Mouse (Mus musculus): ENCODE results near the gene Cnn3. TPM values are rescaled to one million over a fixed set of nuclear protein-coding genes. Genes with fewer than 3 reads are reported as not detected.
A peak's percentile ranks its signal among the peaks of the same experiment; 100 is the strongest.

The Cnn3 gene
- polyA plus RNA-seq, 1 experiment from 2014 or later: 844 TPM

DNA sequence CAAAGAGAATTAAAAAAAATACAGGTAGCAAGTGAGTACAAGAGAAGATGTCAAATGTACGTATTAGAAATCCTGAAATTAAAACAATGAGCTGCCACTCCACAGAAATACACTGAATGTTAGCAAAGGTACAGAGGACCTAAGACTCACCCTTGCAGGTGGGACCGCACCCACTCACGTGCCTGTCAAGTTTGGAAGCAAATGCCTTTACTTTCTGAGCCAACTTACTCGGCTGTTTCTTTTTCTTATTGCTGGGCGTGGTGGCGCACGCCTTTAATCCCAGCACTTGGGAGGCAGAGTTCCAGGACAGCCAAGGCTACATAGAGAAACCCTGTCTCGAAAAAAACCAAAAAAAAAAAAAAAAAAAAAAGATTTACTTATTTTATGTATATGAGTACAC is 3.9 kb upstream of the Cnn3 start:
- Histone ChIP-seq H3K36me3 (no peaks in the 10 kb centered on the region), H3K9me3 (replicated peaks) (no peaks in the 10 kb centered on the region), H3K27me3 (no peaks in the 10 kb centered on the region), H3K4me2 (replicated peaks) (no peak overlapping the region), H3K4me3 (replicated peaks) (no peak overlapping the region), H3K27ac (replicated peaks) (no peak overlapping the region), H3K4me1 (peaks cover 23% of the 10 kb centered on the region), H3K9ac (no peak overlapping the region)
- WGBS: 72% methylated on average over 8 of the region's 8 CpGs
- ATAC-seq (ENCODE audit: insufficient number of reproducible peaks, low FRiP score, low TSS enrichment, low read depth): no peak

DNA sequence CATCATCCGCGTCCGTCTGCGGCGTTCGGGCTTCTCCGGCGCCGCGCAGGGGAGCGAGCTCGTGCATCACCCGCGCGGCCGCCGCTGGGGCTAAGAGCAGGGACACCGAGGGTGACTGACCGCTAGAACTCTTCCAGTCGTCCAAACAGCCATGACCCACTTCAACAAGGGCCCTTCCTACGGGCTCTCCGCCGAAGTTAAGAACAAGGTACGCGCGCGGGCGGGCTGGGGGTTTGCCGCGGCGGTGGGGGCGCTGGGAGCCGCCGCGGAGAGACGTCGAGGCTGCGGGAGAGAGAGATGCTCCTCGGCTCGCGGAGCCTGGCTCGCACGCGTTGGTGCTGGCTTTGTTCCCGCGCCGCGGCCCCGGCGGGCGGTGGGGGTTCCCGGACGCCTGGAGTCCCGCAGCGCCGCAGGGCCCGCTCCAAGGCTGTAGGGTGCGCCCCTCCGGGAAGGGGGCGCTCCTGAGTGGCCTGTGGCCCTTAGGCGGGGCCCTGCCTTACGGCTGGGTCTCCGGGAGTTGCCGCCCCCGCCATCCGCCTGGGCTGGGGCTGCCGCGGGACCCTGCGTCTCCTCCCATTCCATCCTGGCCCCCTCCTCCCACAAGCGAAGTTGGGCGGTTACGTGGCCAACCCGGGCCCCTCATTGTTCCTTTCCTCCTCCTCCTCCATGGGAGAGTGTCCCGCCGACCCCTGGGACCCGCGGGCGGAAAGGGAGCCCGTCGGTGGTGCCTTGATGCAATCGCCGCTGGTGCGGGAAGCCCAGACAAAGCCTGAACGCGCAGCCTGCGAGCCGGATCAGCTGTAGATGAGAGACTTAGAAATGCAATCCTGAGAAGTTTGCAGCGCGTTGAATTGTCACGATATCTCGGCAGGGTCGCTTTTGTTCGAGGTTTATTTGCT is 573 bp downstream of the Cnn3 start:
- Histone ChIP-seq H3K4me2 (replicated peaks) (peak overlapping the region; percentile 88), H3K27me3 (no peaks in the 10 kb centered on the region), H3K4me3 (replicated peaks) (peak overlapping the region; percentile 89), H3K36me3 (no peaks in the 10 kb centered on the region), H3K27ac (replicated peaks) (peak overlapping the region; percentile 99), H3K9me3 (replicated peaks) (no peaks in the 10 kb centered on the region), H3K9ac (peak overlapping the region; percentile 98), H3K4me1 (peaks cover 41% of the 10 kb centered on the region)
- peak; percentile 73 for ATAC-seq (ENCODE audit: insufficient number of reproducible peaks, low FRiP score, low TSS enrichment, low read depth)
- under 1% methylated on average over 91 of the region's 93 CpGs for WGBS

DNA sequence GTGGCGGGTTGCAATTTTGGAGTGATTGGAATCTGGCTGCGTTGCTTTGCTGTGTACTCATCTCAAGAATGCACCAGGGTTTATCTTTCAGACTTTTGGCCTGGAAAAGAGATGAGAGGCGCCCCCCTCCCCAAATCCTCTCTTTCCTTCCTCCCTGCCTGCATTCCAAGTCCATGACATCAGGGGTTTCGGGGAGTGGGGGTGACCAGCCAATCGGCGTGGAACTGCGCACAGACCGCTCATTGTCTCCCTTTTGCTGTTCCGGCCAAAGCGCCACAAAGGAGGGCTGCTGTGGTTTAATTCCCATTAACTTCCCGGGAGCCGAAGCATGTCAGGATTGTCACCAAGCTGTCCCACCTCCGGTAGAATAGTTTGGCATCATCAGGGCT is 1.2 kb downstream of the Cnn3 start:
- Histone ChIP-seq H3K4me2 (replicated peaks) (peak overlapping the region; percentile 88), H3K4me3 (replicated peaks) (peak overlapping the region; percentile 89), H3K27me3 (no peaks in the 10 kb centered on the region), H3K27ac (replicated peaks) (peak overlapping the region; percentile 99), H3K36me3 (no peaks in the 10 kb centered on the region), H3K4me1 (peaks cover 48% of the 10 kb centered on the region), H3K9ac (peak overlapping the region; percentile 98), H3K9me3 (replicated peaks) (no peaks in the 10 kb centered on the region)
- WGBS: under 1% methylated on average over 13 of the region's 13 CpGs
- peak; percentile 49 for ATAC-seq (ENCODE audit: insufficient number of reproducible peaks, low FRiP score, low TSS enrichment, low read depth)

DNA sequence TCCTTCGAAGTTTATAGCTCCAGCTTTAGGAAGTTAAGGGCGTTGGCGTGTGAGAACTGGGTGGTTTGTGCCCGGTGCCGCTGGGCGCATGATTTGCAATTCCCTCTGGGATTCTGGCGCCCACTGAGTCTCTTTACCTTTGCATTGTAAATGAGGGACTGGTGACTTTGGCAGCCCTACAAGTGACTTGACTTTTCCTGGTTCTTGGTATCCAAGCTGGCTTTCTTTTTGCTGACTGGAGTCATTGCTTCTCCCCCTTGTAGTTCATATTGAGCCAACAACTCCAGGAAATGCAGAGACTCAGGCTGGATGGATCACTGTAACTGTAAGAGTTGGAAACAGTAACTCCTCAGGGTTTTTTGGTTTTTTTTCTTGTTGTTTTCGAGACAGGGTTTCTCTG is 1.9 kb downstream of the Cnn3 start:
- Histone ChIP-seq H3K9ac (peak overlapping the region; percentile 98), H3K4me3 (replicated peaks) (peak overlapping the region; percentile 89), H3K9me3 (replicated peaks) (no peaks in the 10 kb centered on the region), H3K27me3 (no peaks in the 10 kb centered on the region), H3K4me1 (peaks cover 55% of the 10 kb centered on the region), H3K4me2 (replicated peaks) (peak overlapping the region; percentile 88), H3K36me3 (no peaks in the 10 kb centered on the region), H3K27ac (replicated peaks) (peak overlapping the region; percentile 99)
- ATAC-seq (ENCODE audit: insufficient number of reproducible peaks, low FRiP score, low TSS enrichment, low read depth): no peak
- 5% methylated on average over 8 of the region's 8 CpGs for WGBS

DNA sequence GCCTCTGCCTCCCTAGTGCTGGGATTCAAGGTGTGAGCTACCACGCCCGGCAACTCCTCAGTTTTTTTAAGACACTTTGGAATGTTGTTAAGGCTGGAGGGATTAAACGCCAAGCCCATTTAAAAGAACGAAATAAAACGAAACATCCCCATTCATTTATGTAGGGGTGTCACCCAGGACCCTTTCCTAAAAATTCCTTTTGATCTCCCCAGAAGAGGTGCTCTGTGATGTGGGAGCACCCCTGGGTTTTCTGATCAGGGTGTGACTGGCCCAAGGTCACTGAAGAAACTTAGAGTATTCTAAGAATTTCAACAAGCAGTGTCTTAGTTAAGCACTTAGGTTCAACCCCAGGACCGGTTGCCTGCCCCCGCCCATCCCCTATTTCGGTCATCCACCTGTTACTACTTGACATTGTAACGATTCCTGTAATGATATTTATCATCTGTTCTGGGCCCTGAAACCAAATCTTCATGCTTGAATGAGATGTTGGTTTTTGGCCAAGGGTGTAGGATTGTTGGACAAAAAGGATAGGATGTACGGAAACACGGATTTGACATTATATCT is 2.5 kb downstream of the Cnn3 start:
- Histone ChIP-seq H3K4me1 (peaks cover 60% of the 10 kb centered on the region), H3K9ac (0 out of 2 replicates have a peak overlapping the region, but pooled peaks have one; percentile 98), H3K9me3 (replicated peaks) (no peaks in the 10 kb centered on the region), H3K27ac (replicated peaks) (peak overlapping the region; percentile 99), H3K36me3 (no peaks in the 10 kb centered on the region), H3K27me3 (no peaks in the 10 kb centered on the region), H3K4me2 (replicated peaks) (peak overlapping the region; percentile 88), H3K4me3 (replicated peaks) (peak overlapping the region; percentile 89)
- 30% methylated on average over 11 of the region's 11 CpGs for WGBS
- ATAC-seq (ENCODE audit: insufficient number of reproducible peaks, low FRiP score, low TSS enrichment, low read depth): no peak

DNA sequence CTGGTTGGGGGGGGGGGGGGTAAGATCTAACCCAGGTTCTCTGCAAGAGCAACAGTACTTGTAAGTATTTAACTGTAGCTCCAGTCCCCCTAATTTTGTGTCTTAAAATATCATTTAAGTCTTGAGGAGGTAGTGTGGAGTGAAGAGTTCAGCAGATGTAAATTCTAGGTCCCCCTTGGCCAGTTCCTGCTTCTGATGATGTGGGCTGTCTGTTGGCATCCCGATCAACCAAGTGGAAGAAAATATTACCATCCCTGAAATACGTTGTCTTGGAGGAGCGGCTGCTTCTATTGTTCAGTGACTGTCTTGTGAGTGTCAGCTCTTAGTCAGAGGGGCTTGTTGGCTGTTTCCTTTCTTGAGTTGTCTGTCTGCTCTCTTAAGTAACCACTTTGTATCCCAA is 3.2 kb downstream of the Cnn3 start:
- no peak for ATAC-seq (ENCODE audit: insufficient number of reproducible peaks, low FRiP score, low TSS enrichment, low read depth)
- Histone ChIP-seq H3K9me3 (replicated peaks) (no peaks in the 10 kb centered on the region), H3K4me1 (peaks cover 67% of the 10 kb centered on the region), H3K27ac (replicated peaks) (peak overlapping the region; percentile 99), H3K27me3 (no peaks in the 10 kb centered on the region), H3K9ac (no peak overlapping the region), H3K36me3 (no peaks in the 10 kb centered on the region), H3K4me3 (replicated peaks) (peak overlapping the region; percentile 89), H3K4me2 (replicated peaks) (peak overlapping the region; percentile 88)
- WGBS: 32% methylated on average over 3 of the region's 3 CpGs

DNA sequence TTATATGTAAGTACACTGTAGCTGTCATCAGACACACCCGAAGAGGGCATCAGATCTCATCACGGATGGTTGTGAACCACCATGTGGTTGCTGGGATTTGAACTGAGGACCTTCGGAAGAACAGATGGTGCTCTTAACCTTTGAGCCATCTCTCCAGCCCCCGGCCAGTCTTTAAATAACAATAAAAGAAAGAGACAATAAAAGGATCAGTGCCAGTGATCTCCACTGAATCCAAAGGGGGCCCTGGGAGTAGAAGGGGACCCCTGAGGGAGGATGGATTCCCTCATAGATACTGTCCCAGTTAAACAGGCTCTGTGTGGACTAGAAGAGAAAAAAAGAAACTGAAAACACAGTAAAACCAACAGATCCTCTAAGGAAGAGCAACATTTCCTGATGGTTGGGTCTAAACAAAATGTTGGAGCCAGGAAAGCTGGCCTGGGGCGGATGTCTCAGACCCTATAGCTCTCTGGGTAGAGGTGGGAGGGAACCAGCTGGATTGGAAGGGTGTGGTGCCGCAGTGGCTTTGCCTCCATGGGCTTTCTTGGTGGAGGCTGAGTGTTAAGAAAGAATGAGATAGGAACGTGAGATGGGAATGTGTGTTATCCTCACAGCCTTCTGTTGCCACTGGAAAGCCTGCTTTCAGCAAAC is 4.1 kb downstream of the Cnn3 start:
- Histone ChIP-seq H3K9me3 (replicated peaks) (no peaks in the 10 kb centered on the region), H3K27me3 (no peaks in the 10 kb centered on the region), H3K4me1 (peaks cover 73% of the 10 kb centered on the region), H3K4me3 (replicated peaks) (peak overlapping the region; percentile 89; the same call in 1 of the 2 replicates), H3K36me3 (no peaks in the 10 kb centered on the region), H3K9ac (no peak overlapping the region), H3K4me2 (replicated peaks) (peak overlapping the region; percentile 88), H3K27ac (replicated peaks) (peak overlapping the region; percentile 99)
- ATAC-seq (ENCODE audit: insufficient number of reproducible peaks, low FRiP score, low TSS enrichment, low read depth): no peak
- 48% methylated on average over 7 of the region's 7 CpGs for WGBS

DNA sequence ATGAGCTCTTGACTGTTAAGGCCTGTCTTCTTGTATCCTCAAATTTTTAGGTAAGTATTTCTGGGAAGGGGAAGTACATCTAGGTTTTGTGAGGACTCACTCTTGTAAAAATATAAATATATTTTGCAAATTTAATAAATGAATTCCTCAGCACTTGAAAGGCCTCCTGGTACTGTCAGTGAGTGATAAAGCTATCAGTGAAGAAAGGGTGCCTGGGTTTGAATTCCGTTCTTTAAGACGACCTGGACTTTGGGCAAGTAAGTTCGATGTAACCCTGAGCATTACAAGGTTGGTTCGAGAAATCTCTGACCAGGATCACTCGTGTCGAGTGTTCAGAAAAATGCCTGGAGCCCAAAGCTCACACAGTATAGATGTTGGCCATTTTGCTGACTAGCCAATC is 7.1 kb downstream of the Cnn3 start:
- H3K4me2 ChIP-seq (replicated peaks): peak overlapping the region; percentile 42

DNA sequence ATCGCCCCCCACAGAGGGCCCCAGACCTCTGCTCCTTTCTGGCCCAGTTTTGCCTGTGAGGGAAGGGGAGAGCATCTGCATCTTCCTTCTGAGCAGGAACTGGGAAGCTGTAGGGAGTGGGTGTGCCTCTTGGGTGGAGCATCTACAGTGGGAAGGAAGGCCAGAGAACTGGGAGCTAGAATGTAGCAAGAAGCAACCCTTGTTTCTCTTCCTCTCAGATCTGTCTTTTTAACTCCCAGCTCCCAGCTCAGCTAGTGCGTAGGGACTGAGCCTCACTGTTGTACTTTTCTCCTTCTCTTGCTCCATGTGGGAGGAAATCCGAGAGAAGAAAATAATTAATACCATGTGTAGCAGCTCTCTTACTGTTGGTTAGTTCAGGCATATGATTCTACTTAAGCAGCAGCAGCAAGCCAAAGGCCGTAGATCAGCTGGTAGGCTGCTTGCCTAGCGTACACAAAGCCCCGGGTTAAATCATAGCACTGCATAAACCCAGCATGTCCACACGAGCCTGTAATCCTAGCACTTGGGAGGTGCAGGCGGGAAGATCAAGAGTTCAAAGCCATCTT is 7.8 kb downstream of the Cnn3 start:
- ATAC-seq (ENCODE audit: insufficient number of reproducible peaks, low FRiP score, low TSS enrichment, low read depth): peak; percentile 86
- H3K9ac ChIP-seq: 0 out of 2 replicates have a peak overlapping the region, but pooled peaks have one; percentile 4
- 9% methylated on average over 8 of the region's 8 CpGs for WGBS
- H3K36me3 ChIP-seq: no peaks in the 10 kb centered on the region
- no peaks in the 10 kb centered on the region for H3K27me3 ChIP-seq
- H3K4me3 ChIP-seq (replicated peaks): peak overlapping the region; percentile 14; the same call in 1 of the 2 replicates
- H3K9me3 ChIP-seq (replicated peaks): no peaks in the 10 kb centered on the region
- peak overlapping the region; percentile 42 for H3K4me2 ChIP-seq (replicated peaks)
- peaks cover 85% of the 10 kb centered on the region for H3K4me1 ChIP-seq
- peak overlapping the region; percentile 96 for H3K27ac ChIP-seq (replicated peaks)

More for the DNA sequence above, 7.1 kb downstream of the Cnn3 start:
- H3K36me3 ChIP-seq: no peaks in the 10 kb centered on the region
- H3K9me3 ChIP-seq (replicated peaks): no peaks in the 10 kb centered on the region
- no peak for ATAC-seq (ENCODE audit: insufficient number of reproducible peaks, low FRiP score, low TSS enrichment, low read depth)
- WGBS: 52% methylated on average over 6 of the region's 6 CpGs
- peak overlapping the region; percentile 96 for H3K27ac ChIP-seq (replicated peaks)
- no peaks in the 10 kb centered on the region for H3K27me3 ChIP-seq
- 0 out of 2 replicates have a peak overlapping the region, but pooled peaks have one; percentile 4 for H3K9ac ChIP-seq
- peaks cover 87% of the 10 kb centered on the region for H3K4me1 ChIP-seq
- peak overlapping the region; percentile 14; the same call in 1 of the 2 replicates for H3K4me3 ChIP-seq (replicated peaks)

DNA sequence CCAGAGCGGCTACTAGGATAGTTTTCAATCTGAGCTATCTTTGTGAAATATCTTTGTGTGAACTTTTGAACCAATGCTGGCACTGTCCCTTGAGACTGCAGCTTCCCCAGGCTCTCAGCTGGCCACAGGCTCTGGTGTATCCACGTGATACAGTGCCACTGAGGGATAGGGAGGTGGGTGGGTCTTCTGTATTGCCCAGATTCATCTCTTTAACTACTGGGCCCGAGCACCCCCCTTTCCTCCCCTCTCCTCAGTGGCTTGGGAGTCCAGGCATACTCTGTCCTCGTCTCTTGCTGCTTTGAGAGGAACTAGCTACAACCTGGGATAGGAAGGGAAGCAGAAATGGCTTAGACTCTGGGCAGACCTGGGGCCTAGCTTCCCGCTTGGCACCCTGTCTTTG is 9.0 kb downstream of the Cnn3 start:
- no peak overlapping the region for H3K4me2 ChIP-seq (replicated peaks)
- 58% methylated on average over 5 of the region's 5 CpGs for WGBS

DNA sequence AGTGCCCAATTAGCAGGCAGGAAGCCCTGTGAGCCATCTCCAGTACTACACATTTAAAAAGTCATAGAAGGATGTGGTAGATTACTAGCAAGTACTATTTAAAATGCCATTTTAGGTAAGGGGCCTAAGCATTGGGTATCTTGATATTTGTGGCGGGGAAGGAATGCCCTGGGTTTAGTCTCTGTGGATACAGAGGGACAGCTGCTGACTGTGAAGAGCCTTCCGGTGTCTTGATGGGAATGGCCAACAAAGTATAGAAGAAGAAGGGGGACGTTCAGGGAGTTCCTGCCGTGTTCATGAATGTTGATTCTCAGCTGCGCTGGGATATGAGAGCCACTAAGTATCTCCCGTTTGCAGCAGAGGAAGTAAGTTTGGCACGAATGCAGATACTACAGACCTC is 10.8 kb downstream of the Cnn3 start:
- H3K4me1 ChIP-seq: peaks cover 88% of the 10 kb centered on the region
- H3K27ac ChIP-seq (replicated peaks): no peak overlapping the region
- H3K9me3 ChIP-seq (replicated peaks): no peaks in the 10 kb centered on the region

More for the DNA sequence above, 9.0 kb downstream of the Cnn3 start:
- no peak overlapping the region for H3K27ac ChIP-seq (replicated peaks)
- H3K9ac ChIP-seq: no peak overlapping the region
- ATAC-seq (ENCODE audit: insufficient number of reproducible peaks, low FRiP score, low TSS enrichment, low read depth): no peak
- H3K4me3 ChIP-seq (replicated peaks): no peak overlapping the region
- H3K4me1 ChIP-seq: peaks cover 85% of the 10 kb centered on the region
- H3K27me3 ChIP-seq: no peaks in the 10 kb centered on the region
- no peaks in the 10 kb centered on the region for H3K9me3 ChIP-seq (replicated peaks)
- no peaks in the 10 kb centered on the region for H3K36me3 ChIP-seq

More for the DNA sequence above, 10.8 kb downstream of the Cnn3 start:
- no peak overlapping the region for H3K9ac ChIP-seq
- WGBS: 65% methylated on average over 7 of the region's 7 CpGs
- no peaks in the 10 kb centered on the region for H3K27me3 ChIP-seq
- H3K4me3 ChIP-seq (replicated peaks): no peak overlapping the region
- H3K4me2 ChIP-seq (replicated peaks): no peak overlapping the region
- ATAC-seq (ENCODE audit: insufficient number of reproducible peaks, low FRiP score, low TSS enrichment, low read depth): no peak
- 0 out of 2 replicates have a peak, but pooled peaks cover 8% of the 10 kb centered on the region for H3K36me3 ChIP-seq
